ENCODE assay signal across 20 mouse cellular contexts in genomic region chr17:47850035-47850434, GRCm38 (mm10). TPM values are rescaled to one million over a fixed set of nuclear protein-coding genes. Genes with fewer than 3 reads are reported as not detected.
DNase-seq lines count a peak whose midpoint lies in the region; ATAC-seq lines count a peak whose summit lies in the region.
"Had no signal": no experiment of that assay in that cellular context is flagged by ENCODE, and none has a peak within 500 bp of the region (broad histone marks: within the 10 kb centered on the region; RNA-seq: fewer than 3 reads in every experiment).

No protein-coding gene starts in this region.

- 42% methylated on average over 3 of the region's 3 CpGs for WGBS in heart, embryonic 11.5 days (ENCODE audit: insufficient replicate concordance)

- no peaks in the 10 kb centered on the region; the same call in 1 of the 2 replicates for H3K9me3 ChIP-seq in heart, embryonic 11.5 days (replicated peaks; ENCODE audit: control insufficient read depth, low read length)
- H3K9me3 ChIP-seq: embryonic facial prominence, embryonic 13.5 days; intestine, embryonic 15.5 days; kidney, embryonic 15.5 days had no signal

- no peak overlapping the region for H3K9ac ChIP-seq in heart, embryonic 11.5 days (ENCODE audit: low read depth, low read length)
- H3K9ac ChIP-seq: embryonic facial prominence, embryonic 13.5 days; hindbrain, embryonic 14.5 days; intestine, embryonic 15.5 days; kidney, embryonic 15.5 days had no signal

- no peaks in the 10 kb centered on the region for H3K27me3 ChIP-seq in heart, embryonic 11.5 days (ENCODE audit: control insufficient read depth, insufficient read depth, low read length)
- H3K27me3 ChIP-seq: embryonic facial prominence, embryonic 13.5 days; intestine, embryonic 15.5 days had no signal

- H3K4me1 ChIP-seq in heart, embryonic 11.5 days (ENCODE audit: control insufficient read depth, insufficient read depth, low read length): peaks cover 21% of the 10 kb centered on the region

- H3K27ac ChIP-seq in heart, embryonic 11.5 days (ENCODE audit: low read depth, low read length): peak overlapping the region; percentile 84
- H3K27ac ChIP-seq: embryonic facial prominence, embryonic 13.5 days; hindbrain, embryonic 14.5 days; intestine, embryonic 15.5 days; kidney, embryonic 15.5 days; macrophage had no signal

- peak; percentile 40 to 67 for DNase-seq in cerebellum, postnatal 25 days
- DNase-seq in cerebellum, adult 8-10 months: no peak
- peak; percentile 49 for DNase-seq in gastrocnemius, postnatal 14 days
- DNase-seq in heart, postnatal 14 days: peak; percentile 44 to 70
- no peak for DNase-seq in c-Kit-positive CD71-positive TER-119-positive erythroid progenitor cells, embryonic 14.5 days (ENCODE audit: low spot score)
- DNase-seq in embryo, embryonic 9.5 days (ENCODE audit: extremely low spot score): no peak
- DNase-seq: adrenal gland, postnatal 25 days; layer of hippocampus, postnatal 36 days; lung, adult 2 months; right cerebral cortex, postnatal 4 days; thymus, postnatal 4 days had no signal

- no peaks in the 10 kb centered on the region for H3K36me3 ChIP-seq in heart, embryonic 11.5 days (ENCODE audit: control insufficient read depth, insufficient read depth, low read length)
- H3K36me3 ChIP-seq: embryonic facial prominence, embryonic 13.5 days; intestine, embryonic 15.5 days; kidney, embryonic 15.5 days had no signal

- H3K4me2 ChIP-seq in heart, embryonic 11.5 days: no peak overlapping the region
- H3K4me2 ChIP-seq: embryonic facial prominence, embryonic 13.5 days; hindbrain, embryonic 14.5 days; intestine, embryonic 15.5 days; kidney, embryonic 15.5 days; liver, embryonic 11.5 days; midbrain, embryonic 11.5 days had no signal

- ATAC-seq in heart, embryonic 11.5 days (replicated peaks; ENCODE audit: insufficient number of reproducible peaks, low FRiP score, low TSS enrichment): no peak
- ATAC-seq: forebrain, embryonic 16.5 days; intestine, embryonic 15.5 days had no signal

- intact Hi-C loops in gastrocnemius, postnatal 14 days (cut with DNase I; ENCODE audit: low total_unique reads): no loop called here
- intact Hi-C loops in heart, postnatal 14 days (cut with DNase I): no loop called here

- no peak overlapping the region for H3K4me3 ChIP-seq in heart, embryonic 11.5 days (ENCODE audit: low read depth, low read length)
- H3K4me3 ChIP-seq: embryonic facial prominence, embryonic 13.5 days; intestine, embryonic 15.5 days; kidney, embryonic 15.5 days had no signal

RNA-seq across cellular contexts. Expression of gene Mdfi, which starts 15.5 kb away (rescaled TPM):
- 1 to 10 TPM; 2.4 to 3.5 TPM for total RNA-seq in gastrocnemius, postnatal 14 days (2021)
- polyA plus RNA-seq in heart, embryonic 11.5 days (2014; fragmentation: Nextera tagmentation; extraction: Ambion mirVana): 28.2 and 34.6 TPM in 2 replicates
- total RNA-seq in heart, postnatal 14 days (2021): 1 to 10 TPM; 2.8 to 3.9 TPM
- polyA plus RNA-seq: macrophage had no signal

Comparison
In these comparisons a context has a peak if more than half of its experiments do, and no peak if none do; other contexts are left out.
1. DNase-seq: peak in cerebellum, postnatal 25 days (2 of 2), gastrocnemius, postnatal 14 days (single experiment) and heart, postnatal 14 days (2 of 2); none in cerebellum, adult 8-10 months (single experiment), c-Kit-positive CD71-positive TER-119-positive erythroid progenitor cells, embryonic 14.5 days (single experiment) and embryo, embryonic 9.5 days (single experiment).